Mouse (Mus musculus) CH12.LX (cell line): ENCODE data around the gene Gns. TPM values are rescaled to one million over a fixed set of nuclear protein-coding genes. Genes with fewer than 3 reads are reported as not detected.

Source experiments
- DNase-seq: peaks from one replicate; pipeline ENCODE4 v3.0.0-alpha.2; 2013; ENCODE audit errors: extremely low read depth
- H3K27ac ChIP-seq: 2 replicates; pipeline ENCODE4 v1.5.1; 2012; ENCODE audit warnings: low read depth, mild to moderate bottlenecking, control low read depth, moderate library complexity; ENCODE audit not compliant: insufficient read depth
- H3K27me3 ChIP-seq: replicated peaks from 2 replicates; pipeline ENCODE3; 2012; ENCODE audit warnings: inconsistent platforms
- H3K36me3 ChIP-seq, 2 experiments: replicated peaks in 1 of 2; 2 replicates each; pipeline versions ENCODE3 to v1.6.1; 2012; ENCODE audit warnings: inconsistent platforms in 1 of 2, low read length in 1 of 2, mild to moderate bottlenecking in 1 of 2, mixed read lengths in 1 of 2, moderate library complexity in 1 of 2; ENCODE audit not compliant: control insufficient read depth in 1 of 2, insufficient read depth in 1 of 2
- H3K4me1 ChIP-seq, 2 experiments: 2 replicates each; pipeline ENCODE4 v1.6.1; 2012; ENCODE audit warnings: inconsistent platforms in 1 of 2, moderate library complexity in 1 of 2; ENCODE audit not compliant: insufficient read depth in 2 of 2, control insufficient read depth in 1 of 2
- H3K4me2 ChIP-seq: 2 replicates; pipeline ENCODE4 v1.6.1; 2012; ENCODE audit warnings: low read depth, mild to moderate bottlenecking, control low read depth; ENCODE audit not compliant: poor library complexity, insufficient read depth, severe bottlenecking
- H3K4me3 ChIP-seq, 3 experiments: fragments of 150-350 bp in 1 of 3; sonication (generic) in 1 of 3; replicated peaks in 1 of 3; 2 replicates each; pipeline versions ENCODE3 to v1.5.1; 2011 to 2012; ENCODE audit warnings: low read depth in 2 of 3, low read length in 2 of 3, mild to moderate bottlenecking in 2 of 3, moderate library complexity in 2 of 3, control low read depth in 1 of 3, improper control_type of control experiment in 1 of 3, inconsistent platforms in 1 of 3, mixed read lengths in 1 of 3; ENCODE audit not compliant: poor library complexity in 1 of 3
- H3K79me2 ChIP-seq: replicated peaks from 2 replicates; pipeline ENCODE4 v1.6.1; 2012; ENCODE audit warnings: mild to moderate bottlenecking, moderate library complexity; ENCODE audit not compliant: control insufficient read depth, poor library complexity, insufficient read depth, severe bottlenecking; ENCODE audit errors: extremely low read depth
- H3K9ac ChIP-seq: 2 replicates; pipeline ENCODE4 v1.6.1; 2012; ENCODE audit warnings: low read depth, mild to moderate bottlenecking, control low read depth, moderate library complexity; ENCODE audit not compliant: insufficient read depth
- H3K9me3 ChIP-seq: replicated peaks from 2 replicates; pipeline ENCODE3; 2012; ENCODE audit warnings: low read length, inconsistent platforms, mixed read lengths
- CHD1 ChIP-seq: IDR thresholded peaks from 2 replicates; pipeline ENCODE4 v1.6.1; 2012; ENCODE audit warnings: low read depth, low read length, improper control_type of control experiment, inconsistent platforms
- CHD2 ChIP-seq: IDR thresholded peaks from 2 replicates; pipeline ENCODE4 v1.6.1; 2011; ENCODE audit warnings: low read length, improper control_type of control experiment
- CTCF ChIP-seq, 2 experiments: IDR thresholded peaks in 1 of 2; conservative IDR thresholded peaks in 1 of 2; 2 replicates each; pipeline ENCODE4 v1.5.1; 2011 to 2012; ENCODE audit warnings: low read depth in 2 of 2, low read length in 2 of 2, improper control_type of control experiment in 1 of 2, inconsistent platforms in 1 of 2, mild to moderate bottlenecking in 1 of 2, moderate library complexity in 1 of 2
- E2F4 ChIP-seq: IDR thresholded peaks from 2 replicates; pipeline ENCODE4 v1.6.1; 2011; ENCODE audit warnings: low read depth, low read length, improper control_type of control experiment; ENCODE audit not compliant: insufficient replicate concordance
- EP300 ChIP-seq: IDR thresholded peaks from 2 replicates; pipeline ENCODE4 v1.6.1; 2011; ENCODE audit warnings: low read length, improper control_type of control experiment
- GABPA ChIP-seq: IDR thresholded peaks from 2 replicates; pipeline ENCODE4 v1.6.1; 2012; ENCODE audit warnings: low read depth, low read length, improper control_type of control experiment, inconsistent platforms; ENCODE audit not compliant: insufficient replicate concordance
- IRF4 ChIP-seq: IDR thresholded peaks from 2 replicates; pipeline ENCODE4 v1.6.1; 2014; ENCODE audit warnings: low read depth, mild to moderate bottlenecking, inconsistent platforms, low read length, improper control_type of control experiment
- JUN ChIP-seq: IDR thresholded peaks from 2 replicates; pipeline ENCODE4 v1.6.1; 2011; ENCODE audit warnings: low read depth, mild to moderate bottlenecking, low read length, improper control_type of control experiment, moderate library complexity; ENCODE audit not compliant: insufficient read depth
- MAFK ChIP-seq: IDR thresholded peaks from 2 replicates; pipeline ENCODE4 v1.6.1; 2011; ENCODE audit warnings: low read length, improper control_type of control experiment; ENCODE audit not compliant: insufficient replicate concordance
- MAX ChIP-seq: IDR thresholded peaks from 2 replicates; pipeline ENCODE4 v1.6.1; 2011; ENCODE audit warnings: low read length, improper control_type of control experiment
- MEF2A ChIP-seq: IDR thresholded peaks from 2 replicates; pipeline ENCODE4 v1.6.1; 2014; ENCODE audit warnings: low read depth, mild to moderate bottlenecking, inconsistent platforms, low read length, improper control_type of control experiment, borderline replicate concordance
- MXI1 ChIP-seq: IDR thresholded peaks from 2 replicates; pipeline ENCODE4 v1.6.1; 2011; ENCODE audit warnings: mild to moderate bottlenecking, low read depth, low read length, improper control_type of control experiment
- MYC ChIP-seq: IDR thresholded peaks from 2 replicates; pipeline ENCODE4 v1.6.1; 2011; ENCODE audit warnings: low read depth, mild to moderate bottlenecking, improper control_type of control experiment, low read length
- NRF1 ChIP-seq: IDR thresholded peaks from 2 replicates; pipeline ENCODE4 v1.6.1; 2014; ENCODE audit warnings: low read depth, mild to moderate bottlenecking, inconsistent platforms, low read length, improper control_type of control experiment, moderate library complexity
- POLR2A ChIP-seq: IDR thresholded peaks from 2 replicates; pipeline ENCODE4 v1.6.1; 2011; ENCODE audit warnings: low read depth, mild to moderate bottlenecking, improper control_type of control experiment, low read length
- POLR2AphosphoS2 ChIP-seq: IDR thresholded peaks from 2 replicates; pipeline ENCODE4 v1.6.1; 2011; ENCODE audit warnings: low read depth, low read length, improper control_type of control experiment
- RAD21 ChIP-seq: IDR thresholded peaks from 2 replicates; pipeline ENCODE4 v1.6.1; 2011; ENCODE audit warnings: low read depth, mild to moderate bottlenecking, low read length, improper control_type of control experiment, moderate library complexity
- SIN3A ChIP-seq: IDR thresholded peaks from 2 replicates; pipeline ENCODE4 v1.6.1; 2012; ENCODE audit warnings: low read length, improper control_type of control experiment, inconsistent platforms
- SMC3 ChIP-seq: IDR thresholded peaks from 2 replicates; pipeline ENCODE4 v1.6.1; 2011; ENCODE audit warnings: low read depth, low read length, improper control_type of control experiment
- TBP ChIP-seq: conservative IDR thresholded peaks from 2 replicates; pipeline ENCODE4 v1.6.1; 2011; ENCODE audit warnings: low read depth, low read length, improper control_type of control experiment
- TCF12 ChIP-seq: IDR thresholded peaks from 2 replicates; pipeline ENCODE4 v1.6.1; 2014; ENCODE audit warnings: low read depth, mild to moderate bottlenecking, inconsistent platforms, low read length, improper control_type of control experiment
- UBTF ChIP-seq: IDR thresholded peaks from 2 replicates; pipeline ENCODE4 v1.6.1; 2012; ENCODE audit warnings: low read depth, mild to moderate bottlenecking, inconsistent platforms, low read length, improper control_type of control experiment, moderate library complexity
- ZC3H11A ChIP-seq: IDR thresholded peaks from 2 replicates; pipeline ENCODE4 v1.6.1; 2012; ENCODE audit warnings: low read depth, mild to moderate bottlenecking, inconsistent platforms, low read length, improper control_type of control experiment
- ZMIZ1 ChIP-seq: IDR thresholded peaks from 2 replicates; pipeline ENCODE4 v1.6.1; 2012; ENCODE audit warnings: low read depth, mild to moderate bottlenecking, inconsistent platforms, low read length, improper control_type of control experiment
- ZNF384 ChIP-seq: IDR thresholded peaks from 2 replicates; pipeline ENCODE4 v1.6.1; 2012; ENCODE audit warnings: low read depth, low read length, improper control_type of control experiment, inconsistent platforms
- dilution Hi-C: fragments of 300-500 bp; cut with MboI; formaldehyde crosslinking; loops from 2 replicates; pipeline ENCODE4 v1.14.3; 2020; ENCODE audit warnings: low sequenced_read_pairs; ENCODE audit not compliant: extremely low pct_unique_long_range_greater_than_20kb, extremely low pct_ligation_motif_present
- in situ Hi-C: fragments of 300-500 bp; cut with MboI; formaldehyde crosslinking; loops from 3 replicates; pipeline ENCODE4 v1.14.3; 2019; ENCODE audit warnings: low sequenced_read_pairs, low pct_ligation_motif_present, low pct_unique_long_range_greater_than_20kb, mixed read lengths
- polyA plus RNA-seq: library from polyadenylated mRNA; unstranded; fragments of >175 nt; gene quantifications from 2 replicates; pipeline ENCODE4 v1.2.1, GENCODE M21; 2012; ENCODE audit warnings: low read depth; ENCODE audit not compliant: insufficient read length
- total RNA-seq, 2 experiments: library from RNA; depleted of rRNA; stranded (reverse); fragments of 300-350 nt in 1 of 2; fragments of >200 nt in 1 of 2; gene quantifications; 2 replicates each; pipeline ENCODE4 v1.2.3; 2012 to 2014

Gns gene
- total and polyA plus RNA-seq, 3 experiments, result 28.7 to 104 (median 58.2) TPM

- DNase-seq, result no peak
- H3K27me3 ChIP-seq, result no peaks in the 10 kb centered on the region
- no peak overlapping the region for H3K4me2 ChIP-seq
- H3K4me3 ChIP-seq, result no peak overlapping the region
- H3K9me3 ChIP-seq, result no peaks in the 10 kb centered on the region
- no peaks in the 10 kb centered on the region for H3K79me2 ChIP-seq
- dilution Hi-C loops, result no loop called here
- in situ Hi-C loops, result no loop called here
- peaks cover 0 to 16% of the 10 kb centered on the region in 2 experiments for H3K36me3 ChIP-seq
- no peak overlapping the region for H3K27ac ChIP-seq
- no peak overlapping the region for H3K9ac ChIP-seq
- TF ChIP-seq SMC3 (no peak), ZC3H11A (no peak), CHD1 (no peak), POLR2AphosphoS2 (no peak), TBP (no peak), TCF12 (no peak), CTCF (conservative IDR thresholded peaks at IDR 0.05 in 1 of 2, IDR thresholded peaks at IDR 0.05 in 1 of 2; ENCODE audit: low read depth in 2 of 2, low read length in 2 of 2) (no peak), GABPA (no peak)
- H3K4me1 ChIP-seq, result peaks cover 4 to 18% of the 10 kb centered on the region in 2 experiments; a peak in 2 of 4 replicates
Measured at GRCm38 (mm10) chr10:121423541-121424349, 58.9 kb downstream of the Gns start.

GRCm38 (mm10) chr10:121424455-121424854, 59.6 kb downstream of the Gns start:
- DNase-seq, result no peak
- no peaks in the 10 kb centered on the region for H3K27me3 ChIP-seq

GRCm38 (mm10) chr10:121425079-121425478, 60.2 kb downstream of the Gns start:
- Histone ChIP-seq H3K9ac (no peak overlapping the region), H3K79me2 (no peaks in the 10 kb centered on the region), H3K4me1 (peaks cover 11 to 29% of the 10 kb centered on the region in 2 experiments), H3K27ac (no peak overlapping the region), H3K36me3 (peaks cover 0 to 12% of the 10 kb centered on the region in 2 experiments), H3K4me3 (no peak overlapping the region), H3K9me3 (no peaks in the 10 kb centered on the region), H3K4me2 (no peak overlapping the region), H3K27me3 (no peaks in the 10 kb centered on the region)
- TF ChIP-seq POLR2A, result no peak
- no peak for TF ChIP-seq IRF4
- TF ChIP-seq SIN3A, result no peak
- no peak for TF ChIP-seq TBP
- TF ChIP-seq ZNF384, result no peak
- no peak for TF ChIP-seq CHD2
- TF ChIP-seq JUN, result no peak
- TF ChIP-seq MYC, result no peak
- no peak for TF ChIP-seq NRF1
- TF ChIP-seq MXI1, result no peak
- no peak for TF ChIP-seq CHD1
- no peak for TF ChIP-seq EP300
- TF ChIP-seq RAD21, result no peak
- DNase-seq, result no peak
- dilution Hi-C loops, result no loop called here
- in situ Hi-C loops, result no loop called here

More at GRCm38 (mm10) chr10:121424455-121424854, 59.6 kb downstream of the Gns start:
- Histone ChIP-seq H3K9me3 (no peaks in the 10 kb centered on the region), H3K27ac (no peak overlapping the region), H3K4me2 (no peak overlapping the region), H3K9ac (no peak overlapping the region), H3K4me3 (no peak overlapping the region), H3K4me1 (peaks cover 7 to 25% of the 10 kb centered on the region in 2 experiments; a peak in 3 of 4 replicates), H3K36me3 (peaks cover 0 to 12% of the 10 kb centered on the region in 2 experiments), H3K79me2 (no peaks in the 10 kb centered on the region)
- dilution Hi-C loops, result no loop called here
- in situ Hi-C loops, result no loop called here
- no peak for TF ChIP-seq MAFK
- no peak for TF ChIP-seq RAD21
- TF ChIP-seq UBTF, result no peak
- TF ChIP-seq ZNF384, result no peak
- TF ChIP-seq MEF2A, result no peak
- no peak for TF ChIP-seq ZMIZ1
- TF ChIP-seq E2F4, result no peak
- TF ChIP-seq MAX, result no peak
- TF ChIP-seq, all 38 proteins: peak for 0
